8 mouse cellular contexts compared by ENCODE assay signal in genomic region chr11:97669829-97670228, GRCm38 (mm10). TPM values are rescaled to one million over a fixed set of nuclear protein-coding genes. Genes with fewer than 3 reads are reported as not detected.
A peak's percentile ranks its signal among the peaks of the same experiment; 100 is the strongest.
DNase-seq lines count a peak whose midpoint lies in the region; ATAC-seq and TF ChIP-seq lines count a peak whose summit lies in the region.
"Had no signal": no experiment of that assay in that cellular context is flagged by ENCODE, and none has a peak within 500 bp of the region (broad histone marks: within the 10 kb centered on the region; RNA-seq: fewer than 3 reads in every experiment).

No protein-coding gene starts in this region.

- H3K36me3 ChIP-seq in lung, embryonic 14.5 days (ENCODE audit: insufficient read depth) = peaks cover 86% of the 10 kb centered on the region
- peaks cover 96% of the 10 kb centered on the region for H3K36me3 ChIP-seq in embryonic facial prominence, embryonic 13.5 days
- H3K36me3 ChIP-seq in heart, embryonic 13.5 days = peaks cover 95% of the 10 kb centered on the region

- no peaks in the 10 kb centered on the region for H3K27me3 ChIP-seq in lung, embryonic 14.5 days (ENCODE audit: insufficient read depth, low read length)
- H3K27me3 ChIP-seq in embryonic facial prominence, embryonic 13.5 days = no peaks in the 10 kb centered on the region
- no peaks in the 10 kb centered on the region for H3K27me3 ChIP-seq in heart, embryonic 13.5 days (replicated peaks)

- H3K4me2 ChIP-seq in lung, embryonic 14.5 days = peak overlapping the region; percentile 33; the same call in 1 of the 2 replicates
- H3K4me2 ChIP-seq in embryonic facial prominence, embryonic 13.5 days = no peak overlapping the region
- peak overlapping the region; percentile 70 for H3K4me2 ChIP-seq in heart, embryonic 13.5 days

- no peak overlapping the region for H3K4me3 ChIP-seq in lung, embryonic 14.5 days (ENCODE audit: low read depth, low read length)
- no peak overlapping the region for H3K4me3 ChIP-seq in embryonic facial prominence, embryonic 13.5 days
- H3K4me3 ChIP-seq in heart, embryonic 13.5 days = peak overlapping the region; percentile 33

- DNase-seq in lung, embryonic 14.5 days = peak; percentile 88
- DNase-seq in lung, postnatal 25 days (ENCODE audit: low spot score) = no peak
- peak; percentile 79 to 87 for DNase-seq in kidney, postnatal 4 days
- no peak for DNase-seq in urinary bladder, adult 2 months (ENCODE audit: low spot score)
- DNase-seq in spleen, postnatal 10 days (ENCODE audit: low spot score in 2 of 2) = no peak

- H3K9me3 ChIP-seq in lung, embryonic 14.5 days (ENCODE audit: low read depth, low read length) = no peaks in the 10 kb centered on the region
- no peaks in the 10 kb centered on the region for H3K9me3 ChIP-seq in embryonic facial prominence, embryonic 13.5 days
- H3K9me3 ChIP-seq in heart, embryonic 13.5 days = no peaks in the 10 kb centered on the region

- H3K27ac ChIP-seq in lung, embryonic 14.5 days (ENCODE audit: low read depth) = peak overlapping the region; percentile 67; the same call in 1 of the 2 replicates
- H3K27ac ChIP-seq in embryonic facial prominence, embryonic 13.5 days = peak overlapping the region; percentile 48
- H3K27ac ChIP-seq in heart, embryonic 13.5 days (replicated peaks) = peak overlapping the region; percentile 94
- H3K27ac ChIP-seq: liver, embryonic 14.5 days had no signal

- H3K9ac ChIP-seq in lung, embryonic 14.5 days = no peak overlapping the region
- peak overlapping the region; percentile 37; the same call in 1 of the 2 replicates for H3K9ac ChIP-seq in embryonic facial prominence, embryonic 13.5 days
- H3K9ac ChIP-seq in heart, embryonic 13.5 days = peak overlapping the region; percentile 76
- H3K9ac ChIP-seq: liver, embryonic 14.5 days had no signal

- TF ChIP-seq CTCF in lung, embryonic 14.5 days (IDR thresholded peaks at IDR 0.05; ENCODE audit: low read depth) = no peak

- peaks cover 16% of the 10 kb centered on the region for H3K4me1 ChIP-seq in lung, embryonic 14.5 days (ENCODE audit: insufficient read depth)
- peaks cover 36% of the 10 kb centered on the region for H3K4me1 ChIP-seq in embryonic facial prominence, embryonic 13.5 days
- peaks cover 44% of the 10 kb centered on the region for H3K4me1 ChIP-seq in heart, embryonic 13.5 days

- 6% methylated on average over 6 of the region's 6 CpGs for WGBS in lung, embryonic 14.5 days
- WGBS in embryonic facial prominence, embryonic 13.5 days = 21% methylated on average over 6 of the region's 6 CpGs
- 5% methylated on average over 6 of the region's 6 CpGs for WGBS in heart, embryonic 13.5 days

- ATAC-seq in lung, embryonic 14.5 days (ENCODE audit: insufficient read depth) = peak; percentile 62; the same call in 1 of the 2 replicates
- no peak for ATAC-seq in embryonic facial prominence, embryonic 13.5 days (ENCODE audit: insufficient number of reproducible peaks, insufficient read depth, low FRiP score, low TSS enrichment, low read depth)
- peak; percentile 38; the same call in 1 of the 2 replicates for ATAC-seq in heart, embryonic 13.5 days (ENCODE audit: extremely low read depth, insufficient number of reproducible peaks, low FRiP score, low TSS enrichment)

RNA-seq across cellular contexts. Expression of gene Mllt6, which starts 6.6 kb away (rescaled TPM):
- polyA plus RNA-seq in lung, embryonic 14.5 days (2014; fragmentation: Nextera tagmentation; extraction: Ambion mirVana) = 5.2 TPM in 2 replicates
- polyA plus RNA-seq in embryonic facial prominence, embryonic 13.5 days (2015; fragmentation: Nextera tagmentation; extraction: Ambion mirVana) = 3.1 and 3.3 TPM in 2 replicates
- polyA plus RNA-seq in heart, embryonic 13.5 days (2015; fragmentation: Nextera tagmentation; extraction: Ambion mirVana) = 1.7 and 1.9 TPM in 2 replicates
- polyA plus RNA-seq in urinary bladder, adult 2 months (2012; rRNA removed) = 30.2 and 37.2 TPM in 2 replicates

RNA-seq across cellular contexts. Expression of gene Cisd3, which starts 15.8 kb away (rescaled TPM):
- polyA plus RNA-seq in lung, embryonic 14.5 days (2014; fragmentation: Nextera tagmentation; extraction: Ambion mirVana) = 27.1 and 35.3 TPM in 2 replicates
- polyA plus RNA-seq in embryonic facial prominence, embryonic 13.5 days (2015; fragmentation: Nextera tagmentation; extraction: Ambion mirVana) = 12.5 and 13.4 TPM in 2 replicates
- 44.1 and 53.7 TPM in 2 replicates for polyA plus RNA-seq in heart, embryonic 13.5 days (2015; fragmentation: Nextera tagmentation; extraction: Ambion mirVana)
- 55.7 and 56.2 TPM in 2 replicates for polyA plus RNA-seq in urinary bladder, adult 2 months (2012; rRNA removed)

RNA-seq across cellular contexts. Expression of gene Pcgf2, which starts 30.5 kb away (rescaled TPM):
- polyA plus RNA-seq in lung, embryonic 14.5 days (2014; fragmentation: Nextera tagmentation; extraction: Ambion mirVana) = 16.0 and 19.7 TPM in 2 replicates
- polyA plus RNA-seq in embryonic facial prominence, embryonic 13.5 days (2015; fragmentation: Nextera tagmentation; extraction: Ambion mirVana) = 17.2 and 20.9 TPM in 2 replicates
- polyA plus RNA-seq in heart, embryonic 13.5 days (2015; fragmentation: Nextera tagmentation; extraction: Ambion mirVana) = 10.5 and 11.0 TPM in 2 replicates
- polyA plus RNA-seq in urinary bladder, adult 2 months (2012; rRNA removed) = 41.1 and 46.4 TPM in 2 replicates

RNA-seq across cellular contexts. Expression of gene Psmb3, which starts 33.4 kb away (rescaled TPM):
- 496 and 514 TPM in 2 replicates for polyA plus RNA-seq in lung, embryonic 14.5 days (2014; fragmentation: Nextera tagmentation; extraction: Ambion mirVana)
- polyA plus RNA-seq in embryonic facial prominence, embryonic 13.5 days (2015; fragmentation: Nextera tagmentation; extraction: Ambion mirVana) = 443 and 487 TPM in 2 replicates
- polyA plus RNA-seq in heart, embryonic 13.5 days (2015; fragmentation: Nextera tagmentation; extraction: Ambion mirVana) = 371 and 445 TPM in 2 replicates
- polyA plus RNA-seq in urinary bladder, adult 2 months (2012; rRNA removed) = 264 and 322 TPM in 2 replicates

RNA-seq across cellular contexts. Expression of gene Epop, which starts 40.3 kb away (rescaled TPM):
- polyA plus RNA-seq in lung, embryonic 14.5 days (2014; fragmentation: Nextera tagmentation; extraction: Ambion mirVana) = 6.1 and 7.4 TPM in 2 replicates
- 4.3 and 7.2 TPM in 2 replicates for polyA plus RNA-seq in embryonic facial prominence, embryonic 13.5 days (2015; fragmentation: Nextera tagmentation; extraction: Ambion mirVana)
- polyA plus RNA-seq in heart, embryonic 13.5 days (2015; fragmentation: Nextera tagmentation; extraction: Ambion mirVana) = 1.1 and 1.4 TPM in 2 replicates
- 0.77 and 0.80 TPM in 2 replicates for polyA plus RNA-seq in urinary bladder, adult 2 months (2012; rRNA removed)

Comparison
In these comparisons a context has a peak if more than half of its experiments do, and no peak if none do; other contexts are left out.
1. DNase-seq: peak in lung, embryonic 14.5 days (single experiment) and kidney, postnatal 4 days (2 of 2); none in lung, postnatal 25 days (single experiment), urinary bladder, adult 2 months (single experiment) and spleen, postnatal 10 days (0 of 2).
2. Peak in every context shown above with its lines, with median percentiles within 50 percentile points of each other: H3K27ac ChIP-seq.